Mouse (Mus musculus) olfactory bulb, adult 2 months (tissue): ENCODE measurements around the gene Slc16a6.

ENCODE experiments used
- CTCF ChIP-seq: fragments of 200-500 bp; IDR thresholded peaks from 2 replicates; pipeline ENCODE4 v1.5.1; 2012; ENCODE audit warnings: low read depth, mild to moderate bottlenecking, low read length, moderate library complexity; ENCODE audit not compliant: insufficient read depth
- POLR2A ChIP-seq: fragments of 200-500 bp; IDR thresholded peaks from 2 replicates; pipeline ENCODE4 v1.6.1; 2012; ENCODE audit warnings: mild to moderate bottlenecking, low read depth, low read length, moderate library complexity; ENCODE audit not compliant: insufficient read depth

DNA sequence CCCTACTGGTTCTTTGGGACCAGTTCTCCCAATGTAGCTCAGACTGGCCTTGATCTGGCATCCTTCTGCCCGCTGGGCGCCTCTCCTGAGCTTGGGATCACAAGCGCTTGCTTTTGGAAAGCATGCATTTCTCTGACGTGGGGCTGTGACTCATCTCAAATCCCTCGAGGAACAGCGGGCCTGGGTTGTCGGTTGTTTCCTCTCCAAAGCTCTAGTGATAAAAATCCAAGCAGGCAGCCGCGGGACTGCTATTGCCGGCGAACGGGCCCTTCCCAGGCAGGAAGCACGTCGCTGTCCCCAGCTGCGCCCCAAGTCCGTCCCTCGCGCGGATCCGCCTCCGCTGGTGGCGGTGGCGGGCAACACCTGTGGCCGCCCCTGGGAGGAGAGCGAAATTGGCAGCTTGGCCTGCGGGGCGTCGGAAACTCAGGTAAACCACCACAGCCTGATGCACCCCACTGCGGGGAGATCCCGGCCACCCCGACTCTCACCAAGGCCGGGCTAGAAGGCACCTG, 33.5 kb downstream of the Slc16a6 start:
- TF ChIP-seq CTCF: no peak
- TF ChIP-seq POLR2A: no peak
